Mouse (Mus musculus) CH12.LX (cell line): ENCODE results near the gene Hps4. TPM values are rescaled to one million over a fixed set of nuclear protein-coding genes. Genes with fewer than 3 reads are reported as not detected.

ENCODE experiments used
- DNase-seq: peaks from one replicate; pipeline ENCODE4 v3.0.0-alpha.2; 2013; ENCODE audit errors: extremely low read depth
- H3K27ac ChIP-seq: 2 replicates; pipeline ENCODE4 v1.5.1; 2012; ENCODE audit warnings: low read depth, mild to moderate bottlenecking, control low read depth, moderate library complexity; ENCODE audit not compliant: insufficient read depth
- H3K27me3 ChIP-seq: replicated peaks from 2 replicates; pipeline ENCODE3; 2012; ENCODE audit warnings: inconsistent platforms
- H3K36me3 ChIP-seq, 2 experiments: replicated peaks in 1 of 2; 2 replicates each; pipeline versions ENCODE3 to v1.6.1; 2012; ENCODE audit warnings: inconsistent platforms in 1 of 2, low read length in 1 of 2, mild to moderate bottlenecking in 1 of 2, mixed read lengths in 1 of 2, moderate library complexity in 1 of 2; ENCODE audit not compliant: control insufficient read depth in 1 of 2, insufficient read depth in 1 of 2
- H3K4me1 ChIP-seq, 2 experiments: 2 replicates each; pipeline ENCODE4 v1.6.1; 2012; ENCODE audit warnings: inconsistent platforms in 1 of 2, moderate library complexity in 1 of 2; ENCODE audit not compliant: insufficient read depth in 2 of 2, control insufficient read depth in 1 of 2
- H3K4me2 ChIP-seq: 2 replicates; pipeline ENCODE4 v1.6.1; 2012; ENCODE audit warnings: low read depth, mild to moderate bottlenecking, control low read depth; ENCODE audit not compliant: poor library complexity, insufficient read depth, severe bottlenecking
- H3K4me3 ChIP-seq, 3 experiments: fragments of 150-350 bp in 1 of 3; sonication (generic) in 1 of 3; replicated peaks in 1 of 3; 2 replicates each; pipeline versions ENCODE3 to v1.5.1; 2011 to 2012; ENCODE audit warnings: low read depth in 2 of 3, low read length in 2 of 3, mild to moderate bottlenecking in 2 of 3, moderate library complexity in 2 of 3, control low read depth in 1 of 3, improper control_type of control experiment in 1 of 3, inconsistent platforms in 1 of 3, mixed read lengths in 1 of 3; ENCODE audit not compliant: poor library complexity in 1 of 3
- H3K79me2 ChIP-seq: replicated peaks from 2 replicates; pipeline ENCODE4 v1.6.1; 2012; ENCODE audit warnings: mild to moderate bottlenecking, moderate library complexity; ENCODE audit not compliant: control insufficient read depth, poor library complexity, insufficient read depth, severe bottlenecking; ENCODE audit errors: extremely low read depth
- H3K9ac ChIP-seq: 2 replicates; pipeline ENCODE4 v1.6.1; 2012; ENCODE audit warnings: low read depth, mild to moderate bottlenecking, control low read depth, moderate library complexity; ENCODE audit not compliant: insufficient read depth
- H3K9me3 ChIP-seq: replicated peaks from 2 replicates; pipeline ENCODE3; 2012; ENCODE audit warnings: low read length, inconsistent platforms, mixed read lengths
- BHLHE40 ChIP-seq: IDR thresholded peaks from 2 replicates; pipeline ENCODE4 v1.6.1; 2011; ENCODE audit warnings: mild to moderate bottlenecking, low read depth, low read length, improper control_type of control experiment
- CHD1 ChIP-seq: IDR thresholded peaks from 2 replicates; pipeline ENCODE4 v1.6.1; 2012; ENCODE audit warnings: low read depth, low read length, improper control_type of control experiment, inconsistent platforms
- CHD2 ChIP-seq: IDR thresholded peaks from 2 replicates; pipeline ENCODE4 v1.6.1; 2011; ENCODE audit warnings: low read length, improper control_type of control experiment
- E2F4 ChIP-seq: IDR thresholded peaks from 2 replicates; pipeline ENCODE4 v1.6.1; 2011; ENCODE audit warnings: low read depth, low read length, improper control_type of control experiment; ENCODE audit not compliant: insufficient replicate concordance
- ELF1 ChIP-seq: IDR thresholded peaks from 2 replicates; pipeline ENCODE4 v1.6.1; 2014; ENCODE audit warnings: low read depth, mild to moderate bottlenecking, inconsistent platforms, low read length, improper control_type of control experiment
- EP300 ChIP-seq: IDR thresholded peaks from 2 replicates; pipeline ENCODE4 v1.6.1; 2011; ENCODE audit warnings: low read length, improper control_type of control experiment
- ETS1 ChIP-seq: conservative IDR thresholded peaks from 2 replicates; pipeline ENCODE4 v1.6.1; 2012; ENCODE audit warnings: low read depth, mild to moderate bottlenecking, inconsistent platforms, low read length, improper control_type of control experiment, moderate library complexity
- GABPA ChIP-seq: IDR thresholded peaks from 2 replicates; pipeline ENCODE4 v1.6.1; 2012; ENCODE audit warnings: low read depth, low read length, improper control_type of control experiment, inconsistent platforms; ENCODE audit not compliant: insufficient replicate concordance
- HCFC1 ChIP-seq: IDR thresholded peaks from 2 replicates; pipeline ENCODE4 v1.6.1; 2012; ENCODE audit warnings: low read depth, mild to moderate bottlenecking, inconsistent platforms, low read length, improper control_type of control experiment
- IRF4 ChIP-seq: IDR thresholded peaks from 2 replicates; pipeline ENCODE4 v1.6.1; 2014; ENCODE audit warnings: low read depth, mild to moderate bottlenecking, inconsistent platforms, low read length, improper control_type of control experiment
- JUND ChIP-seq: conservative IDR thresholded peaks from 2 replicates; pipeline ENCODE4 v1.6.1; 2011; ENCODE audit warnings: low read depth, low read length, improper control_type of control experiment
- KAT2A ChIP-seq: IDR thresholded peaks from 2 replicates; pipeline ENCODE4 v1.6.1; 2012; ENCODE audit warnings: low read length, improper control_type of control experiment, inconsistent platforms; ENCODE audit not compliant: insufficient replicate concordance
- MAX ChIP-seq: IDR thresholded peaks from 2 replicates; pipeline ENCODE4 v1.6.1; 2011; ENCODE audit warnings: low read length, improper control_type of control experiment
- MAZ ChIP-seq: IDR thresholded peaks from 2 replicates; pipeline ENCODE4 v1.6.1; 2012; ENCODE audit warnings: low read depth, mild to moderate bottlenecking, inconsistent platforms, low read length, improper control_type of control experiment, moderate library complexity
- MEF2A ChIP-seq: IDR thresholded peaks from 2 replicates; pipeline ENCODE4 v1.6.1; 2014; ENCODE audit warnings: low read depth, mild to moderate bottlenecking, inconsistent platforms, low read length, improper control_type of control experiment, borderline replicate concordance
- MXI1 ChIP-seq: IDR thresholded peaks from 2 replicates; pipeline ENCODE4 v1.6.1; 2011; ENCODE audit warnings: mild to moderate bottlenecking, low read depth, low read length, improper control_type of control experiment
- MYC ChIP-seq: IDR thresholded peaks from 2 replicates; pipeline ENCODE4 v1.6.1; 2011; ENCODE audit warnings: low read depth, mild to moderate bottlenecking, improper control_type of control experiment, low read length
- NELFE ChIP-seq: IDR thresholded peaks from 2 replicates; pipeline ENCODE4 v1.6.1; 2011; ENCODE audit warnings: low read depth, low read length, improper control_type of control experiment
- POLR2A ChIP-seq: IDR thresholded peaks from 2 replicates; pipeline ENCODE4 v1.6.1; 2011; ENCODE audit warnings: low read depth, mild to moderate bottlenecking, improper control_type of control experiment, low read length
- POLR2AphosphoS2 ChIP-seq: IDR thresholded peaks from 2 replicates; pipeline ENCODE4 v1.6.1; 2011; ENCODE audit warnings: low read depth, low read length, improper control_type of control experiment
- SIN3A ChIP-seq: IDR thresholded peaks from 2 replicates; pipeline ENCODE4 v1.6.1; 2012; ENCODE audit warnings: low read length, improper control_type of control experiment, inconsistent platforms
- SMC3 ChIP-seq: IDR thresholded peaks from 2 replicates; pipeline ENCODE4 v1.6.1; 2011; ENCODE audit warnings: low read depth, low read length, improper control_type of control experiment
- TCF12 ChIP-seq: IDR thresholded peaks from 2 replicates; pipeline ENCODE4 v1.6.1; 2014; ENCODE audit warnings: low read depth, mild to moderate bottlenecking, inconsistent platforms, low read length, improper control_type of control experiment
- UBTF ChIP-seq: IDR thresholded peaks from 2 replicates; pipeline ENCODE4 v1.6.1; 2012; ENCODE audit warnings: low read depth, mild to moderate bottlenecking, inconsistent platforms, low read length, improper control_type of control experiment, moderate library complexity
- USF1 ChIP-seq: IDR thresholded peaks from 2 replicates; pipeline ENCODE4 v1.6.1; 2014; ENCODE audit warnings: low read depth, mild to moderate bottlenecking, inconsistent platforms, low read length, improper control_type of control experiment
- ZC3H11A ChIP-seq: IDR thresholded peaks from 2 replicates; pipeline ENCODE4 v1.6.1; 2012; ENCODE audit warnings: low read depth, mild to moderate bottlenecking, inconsistent platforms, low read length, improper control_type of control experiment
- ZMIZ1 ChIP-seq: IDR thresholded peaks from 2 replicates; pipeline ENCODE4 v1.6.1; 2012; ENCODE audit warnings: low read depth, mild to moderate bottlenecking, inconsistent platforms, low read length, improper control_type of control experiment
- dilution Hi-C: fragments of 300-500 bp; cut with MboI; formaldehyde crosslinking; loops from 2 replicates; pipeline ENCODE4 v1.14.3; 2020; ENCODE audit warnings: low sequenced_read_pairs; ENCODE audit not compliant: extremely low pct_unique_long_range_greater_than_20kb, extremely low pct_ligation_motif_present
- in situ Hi-C: fragments of 300-500 bp; cut with MboI; formaldehyde crosslinking; loops from 3 replicates; pipeline ENCODE4 v1.14.3; 2019; ENCODE audit warnings: low sequenced_read_pairs, low pct_ligation_motif_present, low pct_unique_long_range_greater_than_20kb, mixed read lengths
- polyA plus RNA-seq: library from polyadenylated mRNA; unstranded; fragments of >175 nt; gene quantifications from 2 replicates; pipeline ENCODE4 v1.2.1, GENCODE M21; 2012; ENCODE audit warnings: low read depth; ENCODE audit not compliant: insufficient read length
- total RNA-seq, 2 experiments: library from RNA; depleted of rRNA; stranded (reverse); fragments of 300-350 nt in 1 of 2; fragments of >200 nt in 1 of 2; gene quantifications; 2 replicates each; pipeline ENCODE4 v1.2.3; 2012 to 2014

Hps4 gene
- total and polyA plus RNA-seq, 3 experiments, result 10.0 to 23.0 (median 18.3) TPM

DNA sequence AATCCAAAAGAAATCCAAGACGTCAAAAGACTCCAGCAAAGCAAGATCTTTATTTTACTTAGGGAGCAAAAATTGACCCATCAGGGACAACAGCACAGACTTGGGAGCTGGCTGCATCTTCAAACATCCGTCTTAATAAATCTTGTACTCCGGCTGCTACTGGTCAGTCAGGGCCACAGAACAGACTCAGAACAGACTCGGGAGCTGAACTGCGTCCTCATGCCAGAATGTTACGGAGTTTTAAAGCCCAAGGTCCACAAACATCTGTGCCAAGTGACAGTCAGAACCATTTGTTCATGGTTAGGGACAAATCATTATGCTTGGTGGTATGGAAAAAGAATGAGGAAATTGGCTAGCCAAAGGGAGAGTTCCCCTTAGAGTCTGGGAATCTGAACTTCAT lies 19.6 kb upstream of the Hps4 start:
- Histone ChIP-seq H3K27me3 (peaks cover 26% of the 10 kb centered on the region), H3K4me2 (no peak overlapping the region), H3K27ac (no peak overlapping the region), H3K79me2 (peaks cover 17% of the 10 kb centered on the region), H3K36me3 (peaks cover 8 to 9% of the 10 kb centered on the region in 2 experiments), H3K9me3 (peaks cover 4% of the 10 kb centered on the region), H3K4me3 (no peak overlapping the region), H3K4me1 (peaks cover 3 to 27% of the 10 kb centered on the region in 2 experiments; a peak in 3 of 4 replicates), H3K9ac (no peak overlapping the region)
- no peak for DNase-seq
- dilution Hi-C loops (no loop called here), in situ Hi-C loops (loop anchor here (10.0 kb wide), 1 partner anchor 48 kb away; the partner anchor contains the start of gene Tpst2)
- TF ChIP-seq IRF4 (no peak), TCF12 (no peak), POLR2AphosphoS2 (no peak), ZMIZ1 (no peak), KAT2A (no peak), EP300 (no peak), CHD2 (no peak), MAX (no peak), ETS1 (no peak), JUND (no peak), GABPA (no peak), USF1 (no peak), SIN3A (no peak)
- TF ChIP-seq, all 38 proteins: peak for 0

DNA sequence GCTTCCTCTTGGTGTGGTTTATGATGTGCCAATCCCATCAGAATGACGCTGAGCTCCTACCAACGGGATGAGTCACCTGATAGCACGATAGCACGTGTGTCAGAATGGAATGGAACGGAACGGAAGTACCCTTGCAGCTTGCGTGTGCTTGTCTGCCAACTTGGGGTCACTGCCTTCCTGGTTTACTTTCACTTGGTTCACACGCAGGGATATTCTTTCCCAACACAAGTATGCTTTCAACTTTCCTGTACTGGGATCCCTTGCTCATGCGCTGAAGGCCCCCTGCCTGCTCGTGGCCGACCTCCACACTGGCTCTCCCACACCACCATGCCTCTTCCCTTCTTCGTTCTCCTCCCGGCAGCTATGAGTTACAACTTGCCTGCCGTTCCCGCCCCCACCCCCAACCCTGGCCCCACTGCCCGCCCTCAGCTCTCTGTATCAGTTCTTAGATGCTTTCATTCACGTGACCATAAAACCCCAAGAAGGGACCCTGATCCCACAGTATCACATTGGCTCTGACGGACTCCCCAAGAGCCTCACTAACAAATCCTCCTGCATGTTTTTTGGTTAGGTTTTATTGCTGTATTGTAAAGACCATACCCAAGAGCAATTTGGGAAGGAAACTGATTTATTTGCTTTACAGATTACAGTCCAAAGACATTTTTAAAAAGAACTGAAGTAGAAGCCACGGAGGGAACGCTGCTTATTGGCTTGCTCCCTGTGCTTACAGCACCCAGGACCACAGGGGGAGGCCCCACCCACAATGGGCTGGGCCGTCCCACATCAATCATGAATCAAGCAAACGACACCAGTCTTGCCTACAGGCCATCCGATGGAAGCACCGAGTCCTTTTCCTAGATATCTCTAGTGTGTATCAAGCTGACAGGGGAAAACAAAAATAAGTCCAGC lies 18.0 kb upstream of the Hps4 start:
- dilution Hi-C loops (no loop called here), in situ Hi-C loops (loop anchor here (10.0 kb wide), 1 partner anchor 50 kb away; the partner anchor contains the start of gene Tpst2)
- H3K4me1 ChIP-seq, result peaks cover 3 to 27% of the 10 kb centered on the region in 2 experiments; a peak in 3 of 4 replicates
- H3K27ac ChIP-seq, result peak overlapping the region; percentile 30; the same call in 1 of the 2 replicates
- peak; percentile 86 for DNase-seq
- peaks cover 26% of the 10 kb centered on the region for H3K27me3 ChIP-seq
- H3K4me2 ChIP-seq, result peak overlapping the region; percentile 87
- H3K9me3 ChIP-seq, result peaks cover 4% of the 10 kb centered on the region
- H3K79me2 ChIP-seq, result peaks cover 17% of the 10 kb centered on the region
- peak overlapping the region; percentile 50 for H3K9ac ChIP-seq
- peaks cover 19 to 26% of the 10 kb centered on the region in 2 experiments for H3K36me3 ChIP-seq
- H3K4me3 ChIP-seq, result peak overlapping the region; percentile 56 to 100 (median 84)
- TF ChIP-seq MXI1 (peak; percentile 58), MAZ (no peak), CHD2 (peak; percentile 22; the same call in 1 of the 2 replicates), ZC3H11A (no peak), MYC (peak; percentile 43; the same call in 1 of the 2 replicates), SMC3 (peak; percentile 9; the same call in 1 of the 2 replicates), TCF12 (peak; percentile 65; the same call in 1 of the 2 replicates), USF1 (peak; percentile 32; the same call in 1 of the 2 replicates), CHD1 (0 out of 2 replicates have a peak, but pooled peaks have one; percentile 68), POLR2A (peak; percentile 58), ZMIZ1 (peak; percentile 74; the same call in 1 of the 2 replicates), KAT2A (no peak), E2F4 (no peak), EP300 (no peak), MEF2A (no peak; the same call in 1 of the 2 replicates), ELF1 (peak; percentile 32; the same call in 1 of the 2 replicates), GABPA (no peak), BHLHE40 (peak; percentile 75), POLR2AphosphoS2 (peak; percentile 55; the same call in 1 of the 2 replicates), ETS1 (no peak; the same call in 1 of the 2 replicates), NELFE (peak; percentile 57), HCFC1 (no peak; the same call in 1 of the 2 replicates), UBTF (no peak)
